Mouse (Mus musculus): ENCODE data around the gene Ccdc136. TPM values are rescaled to one million over a fixed set of nuclear protein-coding genes. Genes with fewer than 3 reads are reported as not detected.
A peak's percentile ranks its signal among the peaks of the same experiment; 100 is the strongest.
"Not testable (repeated sequence)": the region's sequence is repeated elsewhere in the genome, so short reads cannot be mapped to it uniquely, and the experiment has no call there.

Gene Ccdc136
- 1 to 10 TPM; 3.6 TPM for total RNA-seq (2021)
- long read RNA-seq, experiment 1, partial matches to known transcripts: 0 of 9 reads
- long read RNA-seq, experiment 1, other reads (novel, unspliced or antisense): 6 of 9 reads
- long read RNA-seq, experiment 2, partial matches to known transcripts: 0 of 3 reads
- long read RNA-seq, experiment 2, other reads (novel, unspliced or antisense): 1 of 3 reads

- DNase-seq: peak; percentile 75 to 79
- intact Hi-C loops (cut with DNase I): loop anchor here (2.0 to 5.0 kb wide), 2 partner anchors 35 to 91 kb away; no protein-coding TSS in a partner anchor
These were observed at the start of gene Ccdc136 for GRCm38 (mm10) chr6:29395910-29396713. Gene Ccdc136, plus strand, starts transcription at chr6:29396309.

DNA sequence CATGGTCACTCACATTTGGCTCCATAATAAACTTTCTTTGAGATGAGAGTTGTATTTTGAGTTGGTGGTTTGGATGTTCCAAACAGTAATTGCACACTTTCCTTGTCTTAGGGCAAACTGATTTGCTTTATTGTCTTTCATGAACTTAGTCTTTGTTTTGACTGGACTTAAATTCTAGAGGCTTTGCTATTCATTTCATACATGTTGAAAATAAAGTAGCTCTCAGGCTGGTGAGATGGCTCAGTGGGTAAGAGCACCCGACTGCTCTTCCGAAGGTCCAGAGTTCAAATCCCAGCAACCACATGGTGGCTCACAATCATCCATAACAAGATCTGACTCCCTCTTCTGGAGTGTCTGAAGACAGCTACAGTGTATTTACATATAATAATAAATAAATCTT lies 49.6 kb upstream of the Ccdc136 start:
- DNase-seq: not testable (repeated sequence)
- intact Hi-C loops (cut with DNase I): loop anchor here (5.0 to 10.0 kb wide), 2 partner anchors 86 to 132 kb away; partner anchors contain the start of genes Flnc and Impdh1

- no peak for DNase-seq
- intact Hi-C loops (cut with DNase I): loop anchor here (5.0 to 10.0 kb wide), 2 partner anchors 85 to 132 kb away; partner anchors contain the start of genes Flnc and Impdh1
These were observed 48.9 kb upstream of the Ccdc136 start for GRCm38 (mm10) chr6:29347189-29347588.

DNA sequence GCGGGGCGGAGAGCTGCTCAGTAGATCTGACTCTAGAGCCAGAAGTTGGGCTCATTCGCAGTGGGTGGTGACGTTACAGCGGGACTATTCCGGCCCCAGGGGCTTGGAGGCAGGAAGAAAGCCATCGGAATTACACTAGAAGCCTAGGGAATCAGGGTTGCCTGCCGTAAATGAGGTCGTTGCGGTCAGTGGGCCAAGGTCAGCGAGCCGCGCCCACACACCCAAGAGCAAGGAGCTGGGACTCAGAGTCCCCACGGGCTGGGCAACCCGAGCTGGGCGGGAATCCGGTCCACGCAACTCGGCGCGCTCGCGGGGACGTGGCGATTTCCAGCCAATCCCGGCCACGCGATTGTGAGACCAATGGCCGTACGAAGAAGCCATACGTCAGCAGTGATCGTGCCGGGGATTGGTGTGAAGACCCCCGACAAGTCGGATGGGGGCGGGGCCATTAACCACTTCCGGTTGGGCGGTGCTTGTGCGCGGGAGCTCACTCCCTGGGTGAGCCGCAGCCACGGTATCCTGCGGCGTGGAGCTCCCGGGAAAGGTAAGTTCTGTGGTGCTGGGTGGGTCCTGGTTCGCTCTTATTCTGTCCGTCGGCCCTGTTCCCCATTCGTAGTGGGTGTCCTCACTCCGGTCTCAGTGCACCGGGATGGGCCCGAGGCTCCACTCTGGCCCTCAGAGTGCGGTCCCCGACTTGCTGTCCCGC lies 48.3 kb upstream of the Ccdc136 start, which contains the start of gene Calu:
TSS of gene Calu (plus strand) at position 405 of the 706 bp plus-strand sequence.
- intact Hi-C loops (cut with DNase I): loop anchor here (5.0 to 10.0 kb wide), 2 partner anchors 84 to 133 kb away; partner anchors contain the start of genes Flnc and Impdh1
- peak; percentile 99 to 100 for DNase-seq

- intact Hi-C loops (cut with DNase I): loop anchor here (5.0 to 10.0 kb wide), 2 partner anchors 84 to 134 kb away; partner anchors contain the start of genes Flnc and Impdh1
- no peak for DNase-seq
These were observed 47.8 kb upstream of the Ccdc136 start for GRCm38 (mm10) chr6:29348371-29348724.

GRCm38 (mm10) chr6:29351613-29352012 lies 44.5 kb upstream of the Ccdc136 start:
- intact Hi-C loops (cut with DNase I): no loop called here
- no peak for DNase-seq

- DNase-seq: no peak
- intact Hi-C loops (cut with DNase I): no loop called here
These were observed 43.3 kb upstream of the Ccdc136 start for GRCm38 (mm10) chr6:29352816-29353215.

DNA sequence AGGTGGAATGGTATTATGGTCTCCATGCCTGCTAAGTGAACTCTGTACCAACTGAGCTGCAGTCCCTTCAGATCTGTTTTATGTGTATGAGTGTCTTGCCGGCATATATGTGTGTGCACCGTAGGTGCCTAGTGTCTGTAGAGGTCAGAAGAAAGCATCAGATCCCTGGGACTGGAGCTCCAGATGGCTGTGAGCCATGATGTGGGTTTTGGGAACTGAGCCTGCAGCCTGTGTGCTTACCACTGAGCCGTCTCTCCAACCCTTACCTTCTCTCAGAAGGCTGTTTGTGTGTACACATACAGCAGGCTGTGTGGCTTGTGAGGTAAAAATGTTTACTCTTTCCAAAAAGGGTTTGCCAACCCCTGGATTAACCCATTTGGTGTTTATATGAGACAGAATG lies 36.7 kb upstream of the Ccdc136 start:
- intact Hi-C loops (cut with DNase I): no loop called here
- DNase-seq: peak in 1 of 2 experiments; percentile 28

DNA sequence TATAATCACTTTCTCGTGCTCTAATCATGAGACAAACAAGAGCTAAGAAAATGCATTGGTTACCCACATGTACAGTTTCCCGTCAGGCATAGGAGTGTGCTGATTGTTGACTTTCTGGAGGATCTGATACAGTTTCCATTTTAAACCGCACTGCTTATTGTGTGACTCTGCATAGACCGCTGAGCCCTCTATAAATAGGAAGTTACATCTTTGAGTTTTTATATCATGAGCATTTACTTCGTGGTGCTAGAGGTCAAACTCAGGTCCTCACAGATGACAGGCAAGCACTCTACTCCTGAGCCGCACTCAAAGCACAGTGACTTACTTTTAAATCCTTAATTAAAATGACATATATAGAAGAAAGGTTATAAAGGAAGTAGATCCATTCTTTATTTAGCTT lies 35.9 kb upstream of the Ccdc136 start:
- no peak for DNase-seq
- intact Hi-C loops (cut with DNase I): no loop called here

DNA sequence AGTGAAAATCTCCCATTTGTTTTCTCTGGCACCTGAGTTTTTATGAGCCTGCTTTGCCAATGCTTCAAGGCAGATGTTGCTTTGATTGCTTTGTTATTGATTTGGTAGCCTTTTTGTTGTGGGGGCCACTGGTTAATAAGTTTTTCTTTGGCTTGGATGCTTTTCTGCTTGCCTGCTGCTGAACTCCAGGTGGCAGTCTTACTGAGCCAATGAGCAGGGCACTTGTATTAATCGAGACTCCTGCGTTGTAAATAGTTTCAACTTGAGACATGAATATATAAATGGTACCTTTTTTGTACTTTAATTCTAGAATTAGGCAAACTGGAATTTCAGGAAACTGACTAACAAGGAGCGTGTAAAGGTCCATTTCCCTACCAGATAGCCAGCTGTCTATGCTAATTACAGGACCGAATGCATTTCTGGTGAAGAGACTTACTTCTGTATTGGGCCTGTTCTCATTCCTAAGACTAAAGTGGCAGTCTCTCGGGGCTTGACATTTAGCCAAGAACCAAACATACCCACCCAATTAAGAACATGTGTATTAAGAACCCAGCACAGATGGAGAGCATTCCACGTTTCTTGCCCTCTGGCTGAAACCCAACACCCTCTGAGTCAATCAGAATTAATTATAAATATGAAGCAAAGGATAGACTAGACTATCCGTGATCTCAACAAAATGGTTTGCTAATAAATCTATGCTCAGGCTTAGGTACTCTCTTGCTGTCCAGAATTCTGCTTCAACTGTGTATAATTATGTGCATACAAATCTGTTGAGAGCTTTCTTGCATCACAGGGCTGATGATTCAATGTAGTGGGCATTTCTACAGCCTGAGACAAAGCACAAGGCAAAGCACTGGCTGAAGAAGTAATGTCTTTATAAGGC lies 33.6 kb upstream of the Ccdc136 start:
- intact Hi-C loops (cut with DNase I): no loop called here
- no peak for DNase-seq

GRCm38 (mm10) chr6:29363129-29363515 lies 33.0 kb upstream of the Ccdc136 start:
- DNase-seq: no peak
- intact Hi-C loops (cut with DNase I): no loop called here

- no peak for DNase-seq
- intact Hi-C loops (cut with DNase I): loop anchor here (5.0 kb wide), 1 partner anchor 117 kb away; no protein-coding TSS in a partner anchor
These were observed 30.8 kb upstream of the Ccdc136 start for GRCm38 (mm10) chr6:29365277-29365676.

DNA sequence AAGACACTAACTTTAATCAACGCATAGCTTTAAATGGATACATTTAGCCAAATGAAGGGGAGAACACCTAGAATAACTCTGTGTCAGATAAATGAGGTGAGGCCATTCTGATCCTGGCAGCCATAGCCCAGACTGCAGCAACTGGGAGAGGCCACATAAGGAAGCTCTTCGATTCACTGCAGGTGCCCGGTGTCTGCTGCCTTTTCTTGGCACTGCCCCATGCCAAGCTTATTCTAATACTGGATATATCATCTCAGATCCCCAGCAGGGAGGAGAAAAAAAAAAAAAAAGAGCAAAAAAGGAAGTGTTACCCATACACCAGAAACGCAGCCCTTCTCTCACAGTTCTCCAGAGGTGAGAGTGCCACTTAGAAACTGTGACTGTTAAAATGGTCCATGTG lies 18.7 kb upstream of the Ccdc136 start:
- intact Hi-C loops (cut with DNase I): no loop called here

GRCm38 (mm10) chr6:29378678-29379077 lies 17.4 kb upstream of the Ccdc136 start:
- intact Hi-C loops (cut with DNase I): no loop called here
- DNase-seq: no peak

More for the DNA sequence above, 18.7 kb upstream of the Ccdc136 start:
- no peak for DNase-seq

DNA sequence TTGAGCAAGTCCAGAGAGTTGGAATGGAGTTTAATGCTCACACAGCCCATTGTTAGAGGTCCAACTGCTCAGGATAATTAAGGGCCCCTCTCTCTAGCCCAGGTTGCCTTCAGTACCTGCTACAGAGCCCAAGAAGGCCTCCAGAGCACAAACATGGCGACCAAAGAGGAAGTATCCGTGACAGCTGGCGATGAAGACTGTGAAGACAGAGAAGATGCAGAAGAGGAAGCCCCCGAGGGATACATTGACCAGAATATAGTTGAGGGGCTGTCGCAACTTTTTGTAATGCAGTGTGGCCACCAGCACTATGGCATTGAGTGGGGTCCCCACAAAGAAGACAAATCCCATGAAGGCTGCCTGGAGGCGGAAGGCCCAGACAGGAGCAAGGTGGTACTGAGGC lies 16.2 kb upstream of the Ccdc136 start:
- intact Hi-C loops (cut with DNase I): no loop called here
- DNase-seq: no peak

DNA sequence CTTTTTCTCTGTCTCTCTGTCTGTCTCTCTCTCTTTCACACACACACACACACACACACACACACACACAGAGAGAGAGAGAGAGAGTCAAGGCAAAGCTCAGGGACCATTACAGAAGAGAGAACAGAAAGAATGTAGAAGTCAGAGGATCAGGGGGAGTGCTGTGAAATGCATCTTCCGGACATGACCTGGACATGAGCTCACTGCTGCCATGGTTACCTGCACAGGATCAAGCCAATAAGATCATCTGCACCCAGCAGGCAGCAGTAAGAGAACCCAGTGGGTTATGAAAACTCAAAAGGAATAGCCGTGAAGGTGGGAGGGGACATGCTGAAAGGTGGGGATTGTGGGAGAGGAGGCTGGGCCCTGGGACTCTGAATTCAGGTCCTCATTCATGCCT lies 13.7 kb upstream of the Ccdc136 start:
- no peak for DNase-seq
- intact Hi-C loops (cut with DNase I): no loop called here

GRCm38 (mm10) chr6:29388052-29388518 lies 8.0 kb upstream of the Ccdc136 start, which contains the start of gene Opn1sw:
Gene Opn1sw, minus strand, starts transcription at chr6:29388468.
- intact Hi-C loops (cut with DNase I): no loop called here
- DNase-seq: no peak

GRCm38 (mm10) chr6:29388606-29389080 lies 7.5 kb upstream of the Ccdc136 start:
- intact Hi-C loops (cut with DNase I): no loop called here

GRCm38 (mm10) chr6:29389425-29389824 lies 6.7 kb upstream of the Ccdc136 start:
- intact Hi-C loops (cut with DNase I): no loop called here
- peak in 1 of 2 experiments; percentile 11 for DNase-seq

More at GRCm38 (mm10) chr6:29388606-29389080, 7.5 kb upstream of the Ccdc136 start:
- peak; percentile 93 to 95 for DNase-seq

All from heart, postnatal 14 days (tissue).